Mouse (Mus musculus) hindbrain, embryonic 15.5 days (tissue): ENCODE results near the gene Mgat4a. TPM values are rescaled to one million over a fixed set of nuclear protein-coding genes. Genes with fewer than 3 reads are reported as not detected.
"Not testable (repeated sequence)": the region's sequence is repeated elsewhere in the genome, so short reads cannot be mapped to it uniquely, and the experiment has no call there.

Experiments
- ATAC-seq: fragments of 200-750 bp; cut with Nextera tagmentation; 2 replicates; pipeline ENCODE4 v1.8.0; 2017; ENCODE audit warnings: low read depth, moderate number of reproducible peaks, moderate TSS enrichment; ENCODE audit not compliant: low FRiP score
- H3K27ac ChIP-seq: fragments of 300-500 bp; sonication (generic); replicated peaks from 2 replicates; pipeline ENCODE4 v1.5.1; 2015; ENCODE audit warnings: mild to moderate bottlenecking, inconsistent platforms
- H3K27me3 ChIP-seq: fragments of 300-500 bp; sonication (generic); 2 replicates; pipeline ENCODE4 v1.6.1; 2015; ENCODE audit warnings: control low read depth, inconsistent platforms
- H3K36me3 ChIP-seq: fragments of 300-500 bp; sonication (generic); 2 replicates; pipeline ENCODE4 v1.6.1; 2015; ENCODE audit warnings: control low read depth, inconsistent platforms
- H3K4me1 ChIP-seq: fragments of 300-500 bp; sonication (generic); replicated peaks from 2 replicates; pipeline ENCODE4 v1.6.1; 2015; ENCODE audit warnings: control low read depth, inconsistent platforms
- H3K4me2 ChIP-seq: fragments of 300-500 bp; sonication (generic); 2 replicates; pipeline ENCODE4 v1.6.1; 2015; ENCODE audit warnings: moderate library complexity, mild to moderate bottlenecking, inconsistent platforms
- H3K4me3 ChIP-seq: fragments of 300-500 bp; sonication (generic); 2 replicates; pipeline ENCODE4 v1.5.1; 2015; ENCODE audit warnings: mild to moderate bottlenecking, inconsistent platforms
- H3K9ac ChIP-seq: fragments of 300-500 bp; sonication (generic); 2 replicates; pipeline ENCODE4 v1.6.1; 2015; ENCODE audit warnings: inconsistent platforms
- H3K9me3 ChIP-seq: fragments of 300-500 bp; sonication (generic); 2 replicates; pipeline ENCODE4 v1.6.1; 2016; ENCODE audit warnings: control low read depth, inconsistent platforms
- WGBS: fragments of 180-500 bp; shearing (Covaris S2); methylation state at CpG from one replicate; pipeline ENCODE4 v1.1.7; 2015; 5-methylcytosine and 5-hydroxymethylcytosine counted together
- polyA plus RNA-seq: library from polyadenylated mRNA; unstranded; fragments of >200 nt; fragmentation: Nextera tagmentation; extraction: Ambion mirVana; gene quantifications from 2 replicates; pipeline ENCODE4 v1.2.1, GENCODE M21; 2015

Mgat4a gene
- polyA plus RNA-seq, 1 experiment from 2014 or later: 9.3 TPM

- Histone ChIP-seq H3K36me3 (no peaks in the 10 kb centered on the region), H3K9me3 (no peaks in the 10 kb centered on the region), H3K4me1 (0 out of 2 replicates have a peak, but pooled peaks cover 14% of the 10 kb centered on the region), H3K9ac (no peak overlapping the region), H3K27me3 (no peaks in the 10 kb centered on the region), H3K27ac (no peak overlapping the region), H3K4me3 (no peak overlapping the region), H3K4me2 (no peak overlapping the region)
- ATAC-seq: no peak
- WGBS: 59% methylated on average over 8 of the region's 8 CpGs
These were observed 10.8 kb downstream of the Mgat4a start for GRCm38 (mm10) chr1:37530061-37530460.

- H3K27me3 ChIP-seq: no peaks in the 10 kb centered on the region
- no peak overlapping the region for H3K4me2 ChIP-seq
- H3K4me3 ChIP-seq: no peak overlapping the region
- H3K27ac ChIP-seq: no peak overlapping the region
- no peak overlapping the region for H3K9ac ChIP-seq
- 0 out of 2 replicates have a peak, but pooled peaks cover 10% of the 10 kb centered on the region for H3K4me1 ChIP-seq
- H3K9me3 ChIP-seq: no peaks in the 10 kb centered on the region
- no peaks in the 10 kb centered on the region for H3K36me3 ChIP-seq
- ATAC-seq: no peak
These were observed 14.6 kb downstream of the Mgat4a start for GRCm38 (mm10) chr1:37526257-37526656.

- no peak overlapping the region for H3K4me2 ChIP-seq
- no peaks in the 10 kb centered on the region for H3K27me3 ChIP-seq
- no peaks in the 10 kb centered on the region for H3K4me1 ChIP-seq
- 86% methylated on average over 4 of the region's 4 CpGs for WGBS
- no peak overlapping the region for H3K9ac ChIP-seq
- H3K9me3 ChIP-seq: no peaks in the 10 kb centered on the region
- no peak for ATAC-seq
- H3K36me3 ChIP-seq: no peaks in the 10 kb centered on the region
- H3K4me3 ChIP-seq: no peak overlapping the region
- H3K27ac ChIP-seq: no peak overlapping the region
These were observed 16.1 kb downstream of the Mgat4a start for GRCm38 (mm10) chr1:37524669-37525068.

- H3K36me3 ChIP-seq, H3K4me1 ChIP-seq, H3K4me2 ChIP-seq, H3K27me3 ChIP-seq, H3K9me3 ChIP-seq, H3K27ac ChIP-seq, H3K4me3 ChIP-seq, ATAC-seq, H3K9ac ChIP-seq: not testable (repeated sequence)
- WGBS: 89% methylated on average over 4 of the region's 4 CpGs
These were observed 16.7 kb downstream of the Mgat4a start for GRCm38 (mm10) chr1:37524122-37524521.

GRCm38 (mm10) chr1:37523548-37523947 lies 17.3 kb downstream of the Mgat4a start:
- not testable (repeated sequence) for H3K27ac ChIP-seq, H3K4me2 ChIP-seq, ATAC-seq, H3K4me1 ChIP-seq, H3K9me3 ChIP-seq, H3K4me3 ChIP-seq, H3K27me3 ChIP-seq, H3K9ac ChIP-seq, H3K36me3 ChIP-seq
- 92% methylated on average over 3 of the region's 3 CpGs for WGBS

- Histone ChIP-seq H3K36me3 (no peaks in the 10 kb centered on the region), H3K27ac (no peak overlapping the region), H3K9ac (no peak overlapping the region), H3K4me2 (no peak overlapping the region), H3K4me3 (no peak overlapping the region), H3K27me3 (no peaks in the 10 kb centered on the region), H3K9me3 (no peaks in the 10 kb centered on the region), H3K4me1 (peaks cover 5% of the 10 kb centered on the region; the same call in 1 of the 2 replicates)
- ATAC-seq: no peak
- 92% methylated on average over 5 of the region's 5 CpGs for WGBS
These were observed 18.7 kb downstream of the Mgat4a start for GRCm38 (mm10) chr1:37522101-37522500.

GRCm38 (mm10) chr1:37518791-37519190 lies 22.0 kb downstream of the Mgat4a start:
- Histone ChIP-seq H3K4me3 (no peak overlapping the region), H3K27ac (no peak overlapping the region), H3K27me3 (no peaks in the 10 kb centered on the region), H3K4me1 (peaks cover 5% of the 10 kb centered on the region), H3K4me2 (no peak overlapping the region), H3K9ac (no peak overlapping the region), H3K36me3 (no peaks in the 10 kb centered on the region), H3K9me3 (no peaks in the 10 kb centered on the region)
- ATAC-seq: no peak
- WGBS: 79% methylated on average over 4 of the region's 4 CpGs

- H3K4me1 ChIP-seq: peaks cover 11% of the 10 kb centered on the region
- ATAC-seq: no peak
- no peak overlapping the region for H3K27ac ChIP-seq
- no peaks in the 10 kb centered on the region for H3K36me3 ChIP-seq
- H3K9me3 ChIP-seq: no peaks in the 10 kb centered on the region
- WGBS: 75% methylated on average over 4 of the region's 4 CpGs
- no peak overlapping the region for H3K9ac ChIP-seq
- no peak overlapping the region for H3K4me3 ChIP-seq
- H3K4me2 ChIP-seq: no peak overlapping the region
- no peaks in the 10 kb centered on the region for H3K27me3 ChIP-seq
These were observed 22.6 kb downstream of the Mgat4a start for GRCm38 (mm10) chr1:37518124-37518720.

- Histone ChIP-seq H3K36me3 (no peaks in the 10 kb centered on the region), H3K4me1 (peaks cover 32% of the 10 kb centered on the region), H3K4me3 (no peak overlapping the region), H3K9me3 (no peaks in the 10 kb centered on the region), H3K27me3 (no peaks in the 10 kb centered on the region), H3K4me2 (no peak overlapping the region), H3K9ac (no peak overlapping the region), H3K27ac (peak overlapping the region; percentile 68)
- peak; percentile 55 for ATAC-seq
- 56% methylated on average over 2 of the region's 2 CpGs for WGBS
These were observed 27.8 kb downstream of the Mgat4a start for GRCm38 (mm10) chr1:37512961-37513431.

- no peak overlapping the region for H3K4me3 ChIP-seq
- H3K4me1 ChIP-seq: peaks cover 27% of the 10 kb centered on the region
- H3K9me3 ChIP-seq: no peaks in the 10 kb centered on the region
- 23% methylated on average over 5 of the region's 5 CpGs for WGBS
- H3K36me3 ChIP-seq: no peaks in the 10 kb centered on the region
- H3K27me3 ChIP-seq: no peaks in the 10 kb centered on the region
- H3K4me2 ChIP-seq: no peak overlapping the region
- peak overlapping the region; percentile 68 for H3K27ac ChIP-seq
- peak; percentile 63 for ATAC-seq
- H3K9ac ChIP-seq: no peak overlapping the region
These were observed 28.6 kb downstream of the Mgat4a start for GRCm38 (mm10) chr1:37512109-37512640.

- H3K4me1 ChIP-seq: peaks cover 27% of the 10 kb centered on the region
- H3K9ac ChIP-seq: no peak overlapping the region
- H3K27ac ChIP-seq: no peak overlapping the region
- H3K4me3 ChIP-seq: no peak overlapping the region
- 0 out of 2 replicates have a peak, but pooled peaks cover 3% of the 10 kb centered on the region for H3K9me3 ChIP-seq
- 0 out of 2 replicates have a peak, but pooled peaks cover 4% of the 10 kb centered on the region for H3K27me3 ChIP-seq
- WGBS: 92% methylated on average over 3 of the region's 3 CpGs
- H3K4me2 ChIP-seq: no peak overlapping the region
- no peak for ATAC-seq
- no peaks in the 10 kb centered on the region for H3K36me3 ChIP-seq
These were observed 30.6 kb downstream of the Mgat4a start for GRCm38 (mm10) chr1:37510193-37510592.

- Histone ChIP-seq H3K4me2 (no peak overlapping the region), H3K4me1 (peaks cover 30% of the 10 kb centered on the region), H3K36me3 (no peaks in the 10 kb centered on the region), H3K27ac (no peak overlapping the region), H3K4me3 (no peak overlapping the region), H3K27me3 (0 out of 2 replicates have a peak, but pooled peaks cover 4% of the 10 kb centered on the region), H3K9me3 (0 out of 2 replicates have a peak, but pooled peaks cover 3% of the 10 kb centered on the region), H3K9ac (no peak overlapping the region)
- 89% methylated on average over 5 of the region's 5 CpGs for WGBS
- no peak for ATAC-seq
These were observed 31.4 kb downstream of the Mgat4a start for GRCm38 (mm10) chr1:37509437-37509836.
